Mouse (Mus musculus) E14TG2a.4 (cell line): Measurements from ENCODE around the gene Tmem175.

Source experiments
- H3K27me3 ChIP-seq: 2 replicates; pipeline ENCODE4 v1.6.1; 2014; ENCODE audit warnings: low read length, control low read depth; ENCODE audit not compliant: insufficient read depth
- H3K36me3 ChIP-seq: 2 replicates; pipeline ENCODE4 v1.6.1; 2014; ENCODE audit warnings: low read length, control low read depth; ENCODE audit not compliant: insufficient read depth
- H3K4me1 ChIP-seq: replicated peaks from 2 replicates; pipeline ENCODE4 v1.6.1; 2014; ENCODE audit warnings: low read depth, low read length, control low read depth
- H3K4me3 ChIP-seq: replicated peaks from 2 replicates; pipeline ENCODE4 v1.5.1; 2014; ENCODE audit warnings: mild to moderate bottlenecking, low read length
- H3K9me3 ChIP-seq: 2 replicates; pipeline ENCODE4 v1.6.1; 2014; ENCODE audit warnings: low read length, control low read depth
- CTCF ChIP-seq: conservative IDR thresholded peaks from 2 replicates; pipeline ENCODE4 v1.5.1; 2014; ENCODE audit warnings: low read length
- NANOG ChIP-seq: IDR thresholded peaks from 2 replicates; pipeline ENCODE4 v1.6.1; 2014; ENCODE audit warnings: borderline replicate concordance, low read length, mixed read lengths
- POU5F1 ChIP-seq: IDR thresholded peaks from 2 replicates; pipeline ENCODE4 v1.6.1; 2014; ENCODE audit warnings: low read length, borderline replicate concordance

Tmem175 gene

DNA sequence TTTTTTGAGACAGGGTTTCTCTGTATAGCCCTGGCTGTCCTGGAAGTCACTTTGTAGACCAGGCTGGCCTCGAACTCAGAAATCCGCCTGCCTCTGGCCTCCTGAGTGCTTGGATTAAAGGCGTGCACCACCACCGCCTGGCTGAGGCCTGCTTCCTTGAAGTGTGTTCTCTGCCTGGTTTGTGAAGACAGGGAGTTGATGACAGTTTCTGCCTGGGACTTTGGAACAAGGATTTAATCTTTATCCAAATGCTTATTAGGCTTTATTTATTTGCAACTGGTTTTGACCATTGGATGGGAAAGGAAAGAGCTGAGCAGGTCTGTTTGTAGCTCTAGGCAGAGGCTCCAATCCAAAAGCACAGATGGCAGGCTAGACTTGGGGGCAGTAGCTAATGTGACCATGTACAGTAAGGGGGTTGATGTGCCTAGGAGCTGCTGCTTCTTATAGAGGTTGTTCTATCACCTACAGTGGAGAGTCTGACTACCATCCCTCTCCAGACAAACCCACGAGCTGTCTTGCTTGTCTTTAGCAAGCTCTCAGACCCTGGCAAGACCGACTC lies 48.8 kb downstream of the Tmem175 start:
- no peak overlapping the region for H3K4me3 ChIP-seq
- H3K4me1 ChIP-seq, result peaks cover 25% of the 10 kb centered on the region
- no peaks in the 10 kb centered on the region for H3K9me3 ChIP-seq
- peaks cover 15% of the 10 kb centered on the region for H3K27me3 ChIP-seq
- 0 out of 2 replicates have a peak, but pooled peaks cover 3% of the 10 kb centered on the region for H3K36me3 ChIP-seq
- TF ChIP-seq CTCF (no peak), NANOG (no peak), POU5F1 (no peak)

DNA sequence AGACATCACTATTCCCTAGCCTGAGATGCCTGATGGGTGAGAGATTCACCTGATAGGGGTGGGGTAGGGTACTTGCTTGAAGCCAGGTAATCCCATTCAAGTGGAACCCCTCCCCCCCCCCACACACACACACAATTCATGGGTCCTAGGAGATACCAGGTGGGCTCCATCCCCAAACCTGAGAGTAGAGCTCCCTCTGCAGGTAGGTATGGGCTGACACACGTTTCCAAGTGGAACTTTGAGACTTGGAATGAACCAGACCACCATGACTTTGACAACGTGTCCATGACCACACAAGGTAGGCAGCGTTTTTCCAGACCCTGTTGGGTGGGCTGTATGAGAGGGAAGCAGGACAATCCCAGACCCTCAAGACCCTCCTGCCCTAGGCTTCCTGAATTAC lies 50.3 kb downstream of the Tmem175 start:
- TF ChIP-seq POU5F1 (no peak), CTCF (peak; percentile 29), NANOG (no peak)
- Histone ChIP-seq H3K9me3 (no peaks in the 10 kb centered on the region), H3K4me3 (no peak overlapping the region), H3K27me3 (peaks cover 15% of the 10 kb centered on the region), H3K36me3 (0 out of 2 replicates have a peak, but pooled peaks cover 3% of the 10 kb centered on the region), H3K4me1 (peaks cover 25% of the 10 kb centered on the region)

DNA sequence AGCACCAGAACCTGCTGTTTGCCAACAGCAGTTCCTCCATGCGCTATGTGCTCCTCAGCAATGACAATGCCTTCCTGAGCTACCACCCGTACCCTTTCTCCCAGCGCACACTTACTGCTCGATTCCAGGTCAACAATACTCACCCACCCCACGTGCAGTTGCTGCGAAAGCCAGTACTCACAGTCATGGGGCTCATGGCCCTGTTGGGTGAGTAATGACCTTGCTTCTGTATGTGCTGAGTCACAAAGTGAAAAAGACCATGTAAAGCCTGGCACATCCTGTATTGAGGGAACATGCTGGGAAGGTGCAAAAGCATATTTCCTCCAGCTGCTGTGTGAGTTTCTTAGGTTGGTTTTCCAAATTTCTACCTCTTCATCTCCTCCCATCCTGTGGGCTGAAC lies 51.3 kb downstream of the Tmem175 start:
- Histone ChIP-seq H3K9me3 (no peaks in the 10 kb centered on the region), H3K4me3 (no peak overlapping the region), H3K4me1 (peaks cover 25% of the 10 kb centered on the region), H3K36me3 (0 out of 2 replicates have a peak, but pooled peaks cover 3% of the 10 kb centered on the region), H3K27me3 (peaks cover 11% of the 10 kb centered on the region)
- TF ChIP-seq CTCF (no peak), NANOG (no peak), POU5F1 (no peak)

DNA sequence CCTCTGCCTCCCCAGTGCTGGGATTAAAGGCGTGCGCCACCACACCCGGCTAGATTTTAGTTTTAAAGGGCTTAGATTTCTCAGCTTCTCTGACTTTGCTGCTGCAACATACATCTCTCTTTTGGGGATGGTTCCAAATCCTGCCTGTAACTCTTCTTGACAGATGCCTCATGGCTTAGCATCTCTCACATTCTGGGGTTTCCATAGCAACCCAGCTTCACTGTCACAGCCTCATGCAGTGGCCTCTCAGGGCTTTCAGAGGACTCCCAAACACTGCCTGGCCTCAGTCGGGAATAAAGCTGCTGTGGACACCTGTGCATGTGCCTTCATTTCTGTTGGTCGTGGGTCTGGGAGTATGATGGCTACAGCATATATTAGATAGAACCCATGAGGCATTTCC lies 59.5 kb downstream of the Tmem175 start:
- no peak for TF ChIP-seq POU5F1
- no peak for TF ChIP-seq NANOG
- TF ChIP-seq CTCF, result no peak
- H3K9me3 ChIP-seq, result no peaks in the 10 kb centered on the region
- no peak overlapping the region for H3K4me3 ChIP-seq
- no peaks in the 10 kb centered on the region for H3K36me3 ChIP-seq
- peaks cover 16% of the 10 kb centered on the region for H3K4me1 ChIP-seq
- H3K27me3 ChIP-seq, result peaks cover 24% of the 10 kb centered on the region

DNA sequence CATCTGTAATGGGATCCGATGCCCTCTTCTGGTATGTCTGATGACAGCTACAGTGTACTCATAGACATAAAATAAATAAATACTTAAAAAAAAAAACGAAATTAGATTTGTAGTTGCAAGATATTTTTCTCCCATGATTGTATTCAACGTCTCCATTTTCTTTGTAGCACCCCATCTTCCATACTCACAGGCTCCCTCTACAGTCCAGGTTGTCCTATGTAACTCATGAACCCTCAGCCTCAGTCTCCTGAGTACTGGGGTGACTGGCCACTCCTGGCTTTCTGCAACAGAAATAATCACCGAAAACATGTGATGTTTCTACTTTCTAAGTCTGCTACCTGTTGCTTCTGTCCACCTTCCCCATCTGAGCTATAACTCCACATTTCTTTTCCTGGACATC lies 61.6 kb downstream of the Tmem175 start:
- peaks cover 28% of the 10 kb centered on the region for H3K4me1 ChIP-seq
- no peak overlapping the region for H3K4me3 ChIP-seq
- H3K36me3 ChIP-seq, result no peaks in the 10 kb centered on the region
- no peak for TF ChIP-seq NANOG
- 0 out of 2 replicates have a peak, but pooled peaks have one; percentile 9 for TF ChIP-seq CTCF
- peaks cover 38% of the 10 kb centered on the region for H3K27me3 ChIP-seq
- no peaks in the 10 kb centered on the region for H3K9me3 ChIP-seq

DNA sequence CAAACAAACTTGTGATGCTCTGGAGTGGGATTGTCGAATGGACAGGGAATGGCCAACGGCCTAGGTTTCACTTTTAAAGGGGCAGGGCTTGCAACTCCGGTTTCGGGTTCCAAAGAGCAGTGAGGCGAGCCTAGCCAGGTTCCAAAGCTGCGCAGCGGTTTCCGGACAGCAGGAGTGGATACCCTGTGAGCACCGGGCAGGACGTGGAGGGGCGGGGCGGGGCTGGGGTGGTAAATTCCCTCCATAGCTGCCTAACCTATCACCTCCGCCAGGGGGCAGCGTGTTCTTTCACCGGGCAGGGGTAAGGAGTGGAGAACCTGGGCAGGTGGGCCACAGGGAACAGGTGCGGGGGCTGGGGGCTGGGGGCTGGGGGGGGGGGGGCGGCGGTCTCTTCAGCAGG lies 62.7 kb downstream of the Tmem175 start, which contains the start of gene Fgfrl1:
Gene Fgfrl1 (plus strand): TSS at position 112 of the 400 bp plus-strand sequence.
- H3K36me3 ChIP-seq, result no peaks in the 10 kb centered on the region
- peaks cover 48% of the 10 kb centered on the region for H3K27me3 ChIP-seq

DNA sequence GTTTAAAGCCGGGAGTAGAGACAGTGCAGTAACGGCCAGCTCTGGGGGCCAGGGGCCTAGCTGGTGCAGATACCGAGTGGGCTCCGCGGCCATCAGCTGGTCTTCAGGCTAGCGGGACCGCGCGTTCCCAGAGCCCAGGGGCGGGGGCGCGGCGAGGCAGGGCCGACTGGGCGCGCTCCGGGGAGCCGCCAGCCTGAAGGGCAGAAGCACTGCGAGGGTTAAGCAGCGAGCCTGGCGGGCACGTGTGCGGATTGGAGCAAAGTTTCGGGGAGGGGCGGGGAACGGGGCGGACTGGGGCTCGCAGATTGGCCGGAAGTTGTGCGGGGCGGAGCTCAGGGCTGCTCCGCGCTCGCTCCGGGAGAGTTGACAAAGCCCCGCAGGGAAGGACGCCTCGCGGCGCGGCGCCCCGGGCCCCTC lies 64.3 kb downstream of the Tmem175 start:
- peaks cover 53% of the 10 kb centered on the region for H3K27me3 ChIP-seq
- H3K4me3 ChIP-seq, result peak overlapping the region; percentile 86
- H3K9me3 ChIP-seq, result no peaks in the 10 kb centered on the region
- TF ChIP-seq NANOG (no peak), POU5F1 (no peak), CTCF (no peak)
- no peaks in the 10 kb centered on the region for H3K36me3 ChIP-seq
- H3K4me1 ChIP-seq, result peaks cover 41% of the 10 kb centered on the region

More for the DNA sequence above, 62.7 kb downstream of the Tmem175 start, which contains the start of gene Fgfrl1:
- Histone ChIP-seq H3K9me3 (no peaks in the 10 kb centered on the region), H3K4me1 (peaks cover 36% of the 10 kb centered on the region), H3K4me3 (peak within 1 kb of the TSS; percentile 56)
- no peak for TF ChIP-seq NANOG
- TF ChIP-seq CTCF, result peak; percentile 30

DNA sequence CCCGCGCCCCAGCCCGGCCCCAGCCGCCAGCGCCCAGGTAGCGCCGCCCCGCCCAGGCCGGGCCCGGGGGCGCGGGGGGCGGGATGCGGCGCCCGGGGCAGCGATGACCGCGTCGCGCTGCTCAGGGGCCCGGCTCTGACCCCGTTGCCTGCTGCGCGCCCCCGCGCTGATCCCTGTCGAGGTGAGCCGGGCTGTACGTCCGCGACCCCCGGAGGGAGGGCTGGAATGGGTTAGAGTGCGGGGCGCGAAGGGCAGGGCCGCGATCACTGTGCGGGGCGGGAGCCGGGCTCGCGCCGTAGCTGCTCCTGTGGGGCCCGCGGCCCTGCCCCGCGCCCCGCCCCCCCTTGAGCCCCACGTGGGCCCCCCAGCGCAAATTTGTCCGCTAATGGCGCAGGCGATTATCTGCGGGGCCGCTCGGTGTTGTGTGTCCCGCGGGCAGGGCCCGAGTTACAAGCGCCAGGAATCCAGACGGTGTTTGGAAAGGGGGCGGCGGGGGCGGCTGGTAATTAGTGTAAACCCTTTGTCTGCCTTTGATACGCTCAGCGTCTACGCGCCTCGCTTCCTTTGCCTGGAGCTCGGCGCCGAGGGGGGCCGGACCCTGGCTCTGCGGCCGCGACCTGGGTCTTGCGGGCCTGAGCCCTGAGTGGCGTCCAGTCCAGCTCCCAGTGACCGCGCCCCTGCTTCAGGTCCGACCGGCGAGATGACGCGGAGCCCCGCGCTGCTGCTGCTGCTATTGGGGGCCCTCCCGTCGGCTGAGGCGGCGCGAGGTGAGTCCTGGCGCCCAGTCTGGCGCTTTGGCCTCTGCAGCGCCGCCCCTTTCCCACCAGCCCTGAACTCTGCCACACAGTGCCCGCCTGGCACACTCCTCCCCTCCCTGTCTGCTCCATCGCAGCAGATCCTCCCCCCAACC lies 65.0 kb downstream of the Tmem175 start:
- TF ChIP-seq POU5F1 (no peak), CTCF (no peak), NANOG (no peak)
- H3K27me3 ChIP-seq, result peaks cover 53% of the 10 kb centered on the region
- no peaks in the 10 kb centered on the region for H3K9me3 ChIP-seq
- no peaks in the 10 kb centered on the region for H3K36me3 ChIP-seq
- peaks cover 41% of the 10 kb centered on the region for H3K4me1 ChIP-seq
- peak overlapping the region; percentile 86 for H3K4me3 ChIP-seq
